Mouse (Mus musculus) heart, adult 11 months (tissue): Measurements from ENCODE around the gene Tmem59.

ENCODE experiments used
- DNase-seq: peaks from one replicate; pipeline ENCODE4 v3.0.0; 2022

Gene Tmem59

DNA sequence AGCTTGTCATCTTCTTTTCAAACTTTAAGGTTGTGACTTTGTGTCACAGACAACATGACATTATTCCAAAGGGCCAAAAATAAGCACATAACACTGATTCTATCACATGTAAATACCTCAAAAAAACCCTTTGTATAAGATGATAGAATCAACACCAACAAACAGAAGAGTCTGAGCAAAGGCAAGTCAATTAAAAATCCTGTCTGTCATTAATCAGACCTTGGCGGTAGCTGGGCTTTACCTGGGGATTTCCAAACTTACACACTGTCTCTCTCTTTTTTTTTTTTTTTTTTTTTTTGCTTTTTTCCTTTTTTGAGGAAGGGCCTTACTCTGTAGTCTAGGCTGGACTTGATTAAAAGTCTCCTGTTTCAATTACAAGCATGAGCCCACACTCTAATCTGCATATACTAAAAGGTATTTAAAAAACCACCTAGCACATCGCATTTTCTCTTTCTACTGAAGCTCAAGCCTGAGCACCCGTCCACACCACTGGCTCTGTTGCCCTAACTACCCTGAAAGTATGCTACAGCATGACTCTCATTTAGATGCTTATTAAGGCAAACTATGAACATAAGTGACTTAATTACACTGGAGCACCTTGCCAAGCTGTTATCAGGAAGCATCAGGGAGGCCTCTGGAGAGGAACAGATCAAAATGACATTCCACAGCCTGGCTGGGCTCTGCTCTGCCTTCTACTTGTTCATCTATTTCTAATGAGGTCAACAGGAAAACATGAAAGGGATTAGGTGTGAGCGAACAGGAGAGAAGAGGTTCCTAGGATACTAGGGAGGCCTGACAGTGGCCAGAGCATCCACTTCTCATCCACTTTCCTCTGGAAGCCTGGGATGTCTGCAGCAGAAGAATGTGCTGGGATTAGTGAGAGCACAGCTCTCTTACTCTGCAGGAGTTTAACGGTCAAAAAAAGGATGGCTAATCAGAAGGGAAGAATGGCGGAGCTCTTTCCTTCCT, 65.5 kb downstream of the Tmem59 start:
- peak; percentile 84 for DNase-seq

DNA sequence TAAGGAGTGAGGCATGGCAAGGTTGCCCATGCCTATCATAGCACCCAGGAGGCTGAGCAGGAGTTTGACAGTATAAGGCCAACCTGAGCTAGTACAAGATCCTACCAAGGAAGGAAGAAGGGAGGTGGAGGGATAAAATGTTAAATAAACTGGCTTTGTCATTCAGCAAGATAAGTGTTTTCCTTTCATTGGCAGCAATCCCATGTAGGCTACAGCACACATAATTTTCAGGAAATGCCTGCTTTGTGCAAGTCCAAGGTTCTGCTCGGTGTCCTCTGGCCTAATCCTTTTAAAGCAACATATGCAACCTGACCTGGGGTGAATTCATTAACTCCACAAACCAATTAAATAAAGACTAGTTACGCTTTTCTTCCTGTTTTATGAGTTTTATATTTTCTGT, 67.2 kb downstream of the Tmem59 start:
- peak; percentile 66 for DNase-seq

DNA sequence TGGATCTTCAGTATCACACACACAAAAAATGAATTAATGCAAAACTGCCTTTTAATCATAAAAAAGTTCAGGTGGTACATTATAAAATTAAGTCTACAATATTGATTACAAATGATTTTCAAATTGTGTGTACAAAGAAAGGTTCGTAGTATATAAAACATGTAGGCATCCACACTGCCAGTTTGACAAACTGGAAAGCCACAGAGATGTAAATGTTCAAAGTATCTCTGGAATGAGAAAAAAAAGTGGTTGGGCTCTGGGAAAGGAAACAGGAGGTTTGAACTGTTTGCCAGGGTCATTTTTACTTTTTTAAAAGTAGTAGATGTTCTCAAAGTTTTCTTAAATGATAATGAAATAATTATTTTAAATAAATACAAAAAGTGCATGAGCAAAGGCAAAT, 67.8 kb downstream of the Tmem59 start:
- DNase-seq: no peak

DNA sequence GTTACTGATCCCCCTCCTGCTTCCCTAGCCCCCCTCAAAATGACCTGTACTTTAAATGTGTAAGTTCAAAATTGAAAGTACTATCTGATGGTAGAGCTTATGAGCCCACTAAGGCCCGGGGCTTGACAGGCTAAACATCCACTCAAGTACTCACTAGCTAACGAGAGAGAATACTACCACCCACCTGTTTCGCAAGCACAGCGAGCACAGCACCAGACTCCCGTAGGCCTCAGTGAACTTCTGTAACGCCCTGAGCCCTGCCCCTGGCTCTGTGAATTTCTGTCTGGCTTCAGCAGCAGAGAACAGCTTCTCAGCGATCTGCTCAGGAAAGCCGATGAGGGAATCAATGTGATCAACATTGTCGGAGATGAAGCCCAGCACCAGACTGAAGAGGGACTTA, 68.9 kb downstream of the Tmem59 start:
- no peak for DNase-seq

DNA sequence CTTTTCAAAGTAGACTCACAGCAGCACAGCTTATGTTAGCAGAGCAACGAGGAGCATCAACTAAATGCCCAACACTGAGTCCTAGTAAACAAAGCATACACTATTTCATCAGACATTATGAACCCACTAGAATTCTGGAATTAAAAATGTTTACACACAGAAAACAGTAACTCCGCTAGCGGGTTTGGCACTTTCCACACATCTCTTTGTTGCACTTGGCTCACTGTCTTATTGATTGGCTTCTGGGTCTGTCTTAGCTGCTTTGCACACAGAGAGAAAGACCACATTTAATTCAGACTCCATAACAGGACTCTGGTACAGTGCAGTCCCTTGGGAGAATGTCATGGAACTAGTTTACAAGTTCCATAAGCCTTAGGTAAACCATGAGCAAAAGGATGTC, 69.9 kb downstream of the Tmem59 start:
- peak; percentile 82 for DNase-seq

DNA sequence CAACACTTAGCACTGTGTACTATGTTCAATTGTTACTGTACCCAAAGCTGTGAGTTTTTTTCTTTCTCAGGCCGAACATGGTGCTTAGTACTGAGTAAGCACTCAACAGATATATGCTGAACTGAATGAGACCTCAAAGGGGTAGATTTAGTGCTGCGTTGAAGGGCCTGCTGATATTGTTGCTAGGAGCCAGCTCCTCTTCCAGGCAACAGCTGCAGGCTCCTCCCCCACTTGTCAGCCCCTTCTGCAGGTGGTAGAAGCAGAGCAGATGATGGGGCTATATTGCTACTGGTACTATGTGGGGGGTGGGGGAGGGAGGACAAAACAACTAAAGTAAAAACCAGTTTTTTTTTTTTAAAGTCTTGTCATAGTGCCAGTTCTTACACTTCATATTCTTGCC, 71.3 kb downstream of the Tmem59 start:
- peak; percentile 88 for DNase-seq

DNA sequence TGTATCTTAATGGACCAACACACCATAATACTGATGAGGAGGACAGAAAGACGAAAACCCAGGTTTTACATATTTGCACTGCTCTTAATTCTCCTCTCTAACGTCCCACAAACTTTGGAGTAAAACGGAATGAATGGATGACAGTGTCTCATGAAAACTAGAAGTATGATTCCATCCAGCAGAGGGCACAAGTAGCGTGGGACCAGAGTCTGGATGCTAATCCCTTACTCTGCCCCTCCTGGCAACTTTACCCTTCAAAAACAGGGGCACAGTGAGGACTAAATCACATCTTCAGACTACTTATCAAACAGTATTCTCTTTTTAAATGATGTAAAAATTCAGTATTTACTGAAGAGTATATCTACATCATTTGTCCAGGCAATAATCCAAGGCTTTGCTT, 72.3 kb downstream of the Tmem59 start:
- DNase-seq: peak; percentile 83
